Mouse (Mus musculus) kidney, postnatal 14 days (tissue): Measurements from ENCODE around the gene Treml1.

Experiments used
- DNase-seq: peaks from one replicate; pipeline ENCODE4 v3.0.0; 2022; ENCODE audit warnings: mixed read lengths

Treml1 gene

DNA sequence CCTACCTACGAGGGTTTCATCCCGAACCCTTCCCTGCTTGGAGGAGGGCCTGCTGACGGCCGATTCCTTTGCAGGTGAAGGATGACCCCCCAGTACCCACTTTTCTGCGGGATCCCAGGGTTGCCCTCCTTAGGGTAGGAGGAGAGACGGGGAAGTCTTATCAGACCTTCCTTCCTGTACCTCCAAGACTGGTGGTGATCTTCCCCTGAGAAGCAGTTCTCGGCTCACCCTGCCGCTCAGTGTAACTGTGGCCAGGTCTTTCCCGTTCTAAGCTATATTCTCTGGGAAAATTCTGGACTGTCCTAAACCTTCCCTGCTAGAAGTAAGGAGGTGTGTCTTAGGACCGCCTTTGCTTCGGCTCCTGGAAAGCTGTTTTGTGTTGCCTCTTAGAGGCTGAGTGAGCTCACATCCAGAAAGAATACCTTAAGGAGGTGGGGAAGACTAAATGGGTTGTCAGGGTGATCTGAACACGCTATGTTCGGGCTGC, 50.6 kb downstream of the Treml1 start:
- no peak for DNase-seq

DNA sequence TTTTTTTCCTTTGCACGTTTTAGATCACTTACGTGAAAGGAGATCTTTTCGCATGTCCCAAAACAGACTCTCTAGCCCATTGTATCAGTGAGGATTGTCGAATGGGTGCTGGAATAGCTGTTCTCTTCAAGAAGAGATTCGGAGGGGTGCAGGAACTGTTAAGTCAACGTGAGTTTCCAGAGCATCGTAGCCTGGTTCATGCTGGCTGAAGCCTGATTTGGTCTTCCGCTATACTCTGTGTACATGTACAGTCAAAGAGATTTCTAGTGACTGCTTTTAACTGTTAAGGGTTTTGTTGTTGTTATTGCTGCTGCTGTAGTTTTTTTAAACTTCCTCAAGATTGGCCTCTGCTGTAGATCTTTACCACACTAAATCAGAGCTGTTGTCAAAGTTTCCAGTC, 51.5 kb downstream of the Treml1 start:
- no peak for DNase-seq

DNA sequence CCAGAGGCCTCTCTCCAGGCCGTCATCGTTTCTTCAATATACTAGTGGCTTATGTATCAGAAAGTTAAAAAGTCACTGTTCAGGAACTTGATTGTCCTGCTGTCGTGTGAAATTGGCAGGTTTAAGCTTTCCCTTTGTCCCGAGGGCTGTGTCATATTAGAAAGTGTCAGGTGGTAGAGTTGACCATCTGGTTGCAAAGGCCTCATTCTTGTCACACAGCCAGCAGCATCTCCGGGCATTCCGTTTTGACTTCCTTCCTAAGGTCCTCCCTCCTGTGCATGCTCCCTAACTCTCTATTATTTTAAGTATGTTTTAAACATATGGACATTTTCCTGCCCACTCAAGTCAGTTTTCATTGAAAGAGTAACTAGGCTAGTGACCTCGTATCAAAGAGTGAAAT, 56.3 kb downstream of the Treml1 start:
- DNase-seq = no peak
